Mouse (Mus musculus): ENCODE results near the gene Dnaaf3. TPM values are rescaled to one million over a fixed set of nuclear protein-coding genes. Genes with fewer than 3 reads are reported as not detected.
A peak's percentile ranks its signal among the peaks of the same experiment; 100 is the strongest.

The Dnaaf3 gene
- polyA plus RNA-seq, 1 experiment = 132 TPM

DNA sequence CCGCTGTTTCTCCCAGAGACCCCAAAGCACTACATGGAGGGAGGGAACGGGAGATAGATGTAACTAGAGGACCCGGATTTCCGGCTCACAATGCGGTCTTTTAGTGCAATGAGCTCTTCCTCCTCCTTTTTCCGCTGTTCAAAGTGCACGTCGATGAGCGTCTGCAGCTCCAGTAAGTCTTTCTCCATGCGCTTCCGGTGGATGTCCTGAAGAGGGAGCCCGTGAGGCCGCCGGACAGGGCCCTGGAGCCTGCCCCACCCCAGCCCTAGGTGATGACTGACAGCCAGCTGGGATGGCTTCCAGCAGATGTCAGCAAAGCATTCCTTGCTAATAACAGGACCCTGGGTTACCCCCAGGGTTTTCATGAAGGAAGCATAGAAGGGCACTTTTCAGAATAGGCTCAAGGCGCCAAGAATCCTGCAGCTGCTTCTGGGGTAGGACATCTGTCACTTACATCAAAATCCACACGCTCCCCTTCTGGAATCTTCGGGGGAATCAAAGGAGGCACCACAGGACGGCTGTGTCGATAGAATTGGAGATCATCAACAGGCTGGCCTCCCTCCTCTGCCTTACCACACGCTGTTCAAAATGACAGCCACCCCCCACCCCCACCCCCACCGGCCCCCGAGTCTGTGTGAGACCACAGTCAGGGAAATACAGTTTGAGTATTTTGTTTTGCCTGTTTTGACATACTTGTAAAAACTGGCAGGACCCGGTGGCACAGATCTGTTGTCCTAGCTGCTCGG is 22.2 kb downstream of the Dnaaf3 start:
- Histone ChIP-seq H3K36me3 (ENCODE audit: control insufficient read depth, insufficient read depth, low read length) (no peaks in the 10 kb centered on the region), H3K27me3 (ENCODE audit: control insufficient read depth, insufficient read depth, low read length) (no peaks in the 10 kb centered on the region), H3K4me1 (ENCODE audit: control insufficient read depth, insufficient read depth, low read length) (peaks cover 19% of the 10 kb centered on the region), H3K4me3 (ENCODE audit: control insufficient read depth, low read depth, low read length) (peak overlapping the region; percentile 14; the same call in 1 of the 2 replicates), H3K27ac (ENCODE audit: control insufficient read depth, insufficient read depth, low read depth, low read length) (no peak overlapping the region)
- TF ChIP-seq POLR2A (IDR thresholded peaks at IDR 0.05; ENCODE audit: control insufficient read depth, low read depth, low read length) (no peak), CTCF (IDR thresholded peaks at IDR 0.05; ENCODE audit: control insufficient read depth, insufficient read depth, insufficient replicate concordance, low read depth, low read length) (peak; percentile 70)

DNA sequence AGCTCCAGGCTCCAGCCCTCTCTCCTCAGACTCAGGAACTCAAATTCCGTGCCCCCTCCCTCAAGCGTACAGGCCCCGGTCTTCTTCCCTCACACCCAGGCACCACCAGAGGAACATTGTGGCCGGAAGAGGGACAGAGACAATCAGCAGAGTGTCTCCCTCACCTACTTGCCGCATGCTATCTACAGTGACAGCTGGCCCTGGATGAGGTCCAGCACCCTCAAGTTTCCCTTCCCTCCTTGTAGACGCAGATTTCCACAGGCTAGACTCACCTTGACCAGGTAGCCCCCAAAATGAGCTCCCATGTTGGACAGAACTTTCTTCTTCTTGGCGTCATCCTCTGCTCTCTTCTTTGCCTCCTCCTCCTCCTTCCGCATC is 23.5 kb downstream of the Dnaaf3 start:
- H3K27me3 ChIP-seq (ENCODE audit: control insufficient read depth, insufficient read depth, low read length) = no peaks in the 10 kb centered on the region
- peaks cover 18% of the 10 kb centered on the region for H3K4me1 ChIP-seq (ENCODE audit: control insufficient read depth, insufficient read depth, low read length)
- no peak overlapping the region for H3K27ac ChIP-seq (ENCODE audit: control insufficient read depth, insufficient read depth, low read depth, low read length)
- H3K4me3 ChIP-seq (ENCODE audit: control insufficient read depth, low read depth, low read length) = no peak overlapping the region
- no peak for TF ChIP-seq CTCF (IDR thresholded peaks at IDR 0.05; ENCODE audit: control insufficient read depth, insufficient read depth, insufficient replicate concordance, low read depth, low read length)
- TF ChIP-seq POLR2A (IDR thresholded peaks at IDR 0.05; ENCODE audit: control insufficient read depth, low read depth, low read length) = no peak
- no peaks in the 10 kb centered on the region for H3K36me3 ChIP-seq (ENCODE audit: control insufficient read depth, insufficient read depth, low read length)

DNA sequence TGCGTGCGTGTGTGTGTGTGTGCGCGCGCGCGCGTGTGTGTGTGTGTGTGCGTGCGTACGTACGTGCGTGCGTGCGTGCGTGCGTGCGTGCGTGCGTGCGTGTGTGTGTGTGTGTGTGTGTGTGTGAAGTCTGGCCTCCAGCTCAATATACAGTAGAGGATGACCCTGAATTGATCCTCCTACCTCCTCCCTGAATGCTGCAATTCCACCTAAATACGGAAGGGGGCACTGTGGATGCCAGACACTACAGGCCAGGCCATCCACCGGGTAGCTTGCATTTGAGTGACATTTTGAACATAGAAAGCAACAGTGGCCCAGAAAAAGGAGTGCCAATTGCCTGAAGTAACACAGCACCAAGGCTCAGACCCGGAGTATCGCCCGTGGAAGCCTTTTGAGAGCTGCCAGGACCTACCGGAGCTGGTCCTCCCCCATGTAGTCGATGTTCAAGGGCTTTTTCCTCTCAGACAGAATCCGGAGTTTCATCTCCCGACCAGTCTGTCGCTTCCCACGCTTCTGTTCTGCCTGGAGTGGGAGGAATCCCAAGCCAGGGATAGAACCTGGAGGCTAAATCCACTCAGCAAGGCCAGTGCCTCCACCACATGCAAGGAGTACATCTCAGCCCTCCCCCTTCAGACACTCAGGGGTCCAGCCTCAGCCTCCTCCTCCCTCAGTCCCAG is 24.1 kb downstream of the Dnaaf3 start:
- Histone ChIP-seq H3K4me3 (ENCODE audit: control insufficient read depth, low read depth, low read length) (peak overlapping the region; percentile 35), H3K4me1 (ENCODE audit: control insufficient read depth, insufficient read depth, low read length) (peaks cover 13% of the 10 kb centered on the region), H3K27ac (ENCODE audit: control insufficient read depth, insufficient read depth, low read depth, low read length) (no peak overlapping the region), H3K27me3 (ENCODE audit: control insufficient read depth, insufficient read depth, low read length) (no peaks in the 10 kb centered on the region), H3K36me3 (ENCODE audit: control insufficient read depth, insufficient read depth, low read length) (no peaks in the 10 kb centered on the region)
- no peak for TF ChIP-seq POLR2A (IDR thresholded peaks at IDR 0.05; ENCODE audit: control insufficient read depth, low read depth, low read length)
- peak; percentile 67; the same call in 1 of the 2 replicates for TF ChIP-seq CTCF (IDR thresholded peaks at IDR 0.05; ENCODE audit: control insufficient read depth, insufficient read depth, insufficient replicate concordance, low read depth, low read length)

- TF ChIP-seq CTCF (IDR thresholded peaks at IDR 0.05; ENCODE audit: control insufficient read depth, insufficient read depth, insufficient replicate concordance, low read depth, low read length) (no peak), POLR2A (IDR thresholded peaks at IDR 0.05; ENCODE audit: control insufficient read depth, low read depth, low read length) (no peak)
- H3K27ac ChIP-seq (ENCODE audit: control insufficient read depth, insufficient read depth, low read depth, low read length) = no peak overlapping the region
- peaks cover 16% of the 10 kb centered on the region for H3K4me1 ChIP-seq (ENCODE audit: control insufficient read depth, insufficient read depth, low read length)
- no peak overlapping the region for H3K4me3 ChIP-seq (ENCODE audit: control insufficient read depth, low read depth, low read length)
- no peaks in the 10 kb centered on the region for H3K36me3 ChIP-seq (ENCODE audit: control insufficient read depth, insufficient read depth, low read length)
- no peaks in the 10 kb centered on the region for H3K27me3 ChIP-seq (ENCODE audit: control insufficient read depth, insufficient read depth, low read length)
These were observed 25.0 kb downstream of the Dnaaf3 start for GRCm38 (mm10) chr7:4507220-4507619.

- Histone ChIP-seq H3K27me3 (ENCODE audit: control insufficient read depth, insufficient read depth, low read length) (no peaks in the 10 kb centered on the region), H3K4me3 (ENCODE audit: control insufficient read depth, low read depth, low read length) (no peak overlapping the region), H3K36me3 (ENCODE audit: control insufficient read depth, insufficient read depth, low read length) (no peaks in the 10 kb centered on the region), H3K27ac (ENCODE audit: control insufficient read depth, insufficient read depth, low read depth, low read length) (no peak overlapping the region), H3K4me1 (ENCODE audit: control insufficient read depth, insufficient read depth, low read length) (peaks cover 19% of the 10 kb centered on the region)
- TF ChIP-seq CTCF (IDR thresholded peaks at IDR 0.05; ENCODE audit: control insufficient read depth, insufficient read depth, insufficient replicate concordance, low read depth, low read length) = no peak
- no peak for TF ChIP-seq POLR2A (IDR thresholded peaks at IDR 0.05; ENCODE audit: control insufficient read depth, low read depth, low read length)
These were observed 27.4 kb downstream of the Dnaaf3 start for GRCm38 (mm10) chr7:4504646-4505435.

GRCm38 (mm10) chr7:4503858-4504257 is 28.4 kb downstream of the Dnaaf3 start:
- Histone ChIP-seq H3K4me1 (ENCODE audit: control insufficient read depth, insufficient read depth, low read length) (peaks cover 21% of the 10 kb centered on the region), H3K27ac (ENCODE audit: control insufficient read depth, insufficient read depth, low read depth, low read length) (no peak overlapping the region), H3K4me3 (ENCODE audit: control insufficient read depth, low read depth, low read length) (no peak overlapping the region), H3K36me3 (ENCODE audit: control insufficient read depth, insufficient read depth, low read length) (no peaks in the 10 kb centered on the region), H3K27me3 (ENCODE audit: control insufficient read depth, insufficient read depth, low read length) (no peaks in the 10 kb centered on the region)
- TF ChIP-seq CTCF (IDR thresholded peaks at IDR 0.05; ENCODE audit: control insufficient read depth, insufficient read depth, insufficient replicate concordance, low read depth, low read length) (no peak), POLR2A (IDR thresholded peaks at IDR 0.05; ENCODE audit: control insufficient read depth, low read depth, low read length) (no peak)

- TF ChIP-seq POLR2A (IDR thresholded peaks at IDR 0.05; ENCODE audit: control insufficient read depth, low read depth, low read length) = no peak
- TF ChIP-seq CTCF (IDR thresholded peaks at IDR 0.05; ENCODE audit: control insufficient read depth, insufficient read depth, insufficient replicate concordance, low read depth, low read length) = no peak
- H3K4me3 ChIP-seq (ENCODE audit: control insufficient read depth, low read depth, low read length) = no peak overlapping the region
- H3K27me3 ChIP-seq (ENCODE audit: control insufficient read depth, insufficient read depth, low read length) = no peaks in the 10 kb centered on the region
- no peaks in the 10 kb centered on the region; the same call in 1 of the 2 replicates for H3K36me3 ChIP-seq (ENCODE audit: control insufficient read depth, insufficient read depth, low read length)
- H3K4me1 ChIP-seq (ENCODE audit: control insufficient read depth, insufficient read depth, low read length) = peaks cover 15% of the 10 kb centered on the region
- H3K27ac ChIP-seq (ENCODE audit: control insufficient read depth, insufficient read depth, low read depth, low read length) = no peak overlapping the region
These were observed 29.2 kb downstream of the Dnaaf3 start for GRCm38 (mm10) chr7:4503100-4503499.
